Mouse (Mus musculus): ENCODE data around the gene Ntsr2. TPM values are rescaled to one million over a fixed set of nuclear protein-coding genes. Genes with fewer than 3 reads are reported as not detected.

The Ntsr2 gene
- not detected in 2 replicates for polyA plus RNA-seq (2012; rRNA removed)
- not detected in 2 replicates for polyA plus RNA-seq (2014; fragmentation: Nextera tagmentation; extraction: Ambion mirVana)

DNA sequence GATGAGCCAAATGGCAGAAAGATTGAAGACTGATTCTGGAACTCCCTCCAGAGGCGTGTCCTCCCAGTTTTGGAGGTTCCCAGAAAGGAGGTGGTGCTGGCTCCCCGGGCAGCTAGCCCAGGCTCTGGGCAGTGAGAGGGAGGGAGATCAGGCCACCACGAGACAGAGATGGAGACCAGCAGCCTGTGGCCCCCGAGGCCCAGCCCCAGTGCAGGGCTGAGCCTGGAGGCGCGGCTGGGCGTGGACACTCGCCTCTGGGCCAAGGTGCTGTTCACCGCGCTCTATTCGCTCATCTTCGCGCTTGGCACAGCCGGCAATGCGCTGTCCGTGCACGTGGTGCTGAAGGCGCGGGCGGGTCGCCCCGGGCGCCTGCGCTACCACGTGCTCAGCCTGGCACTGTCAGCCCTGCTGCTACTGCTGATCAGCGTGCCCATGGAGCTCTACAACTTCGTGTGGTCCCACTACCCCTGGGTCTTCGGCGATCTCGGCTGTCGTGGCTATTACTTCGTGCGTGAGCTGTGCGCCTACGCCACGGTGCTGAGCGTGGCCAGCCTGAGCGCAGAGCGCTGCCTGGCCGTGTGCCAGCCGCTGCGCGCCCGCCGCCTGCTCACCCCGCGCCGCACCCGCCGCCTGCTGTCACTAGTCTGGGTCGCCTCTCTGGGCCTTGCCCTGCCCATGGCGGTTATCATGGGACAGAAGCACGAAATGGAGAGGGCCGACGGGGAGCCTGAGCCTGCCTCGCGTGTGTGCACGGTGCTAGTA lies at the start of gene Ntsr2:
Gene Ntsr2, plus strand, starts transcription at position 51 of the 762 bp plus-strand sequence.
- TF ChIP-seq POLR2A (IDR thresholded peaks at IDR 0.05; ENCODE audit: borderline replicate concordance, extremely low read depth, insufficient read depth, insufficient read length), result no peak

DNA sequence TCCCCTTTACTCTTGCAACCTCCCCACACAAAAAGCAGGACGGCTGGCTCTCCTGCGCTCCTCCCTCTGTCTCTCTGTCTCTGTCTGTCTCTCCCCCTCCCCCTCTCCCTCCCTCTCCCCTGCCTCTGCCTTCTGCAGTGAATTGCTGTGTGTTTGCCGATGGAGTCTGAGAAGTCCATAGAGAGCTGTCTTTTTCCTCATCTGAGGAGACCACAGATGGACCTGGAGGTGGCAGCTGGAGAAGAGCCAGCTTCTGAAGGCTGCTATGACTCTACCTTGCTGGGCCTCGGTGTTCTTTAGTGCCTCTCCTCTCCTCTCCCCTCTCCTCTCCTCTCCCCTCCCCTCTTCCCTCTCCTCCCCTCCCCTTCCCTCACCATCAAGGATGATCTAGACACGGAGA lies 47.6 kb upstream of the Ntsr2 start:
- Histone ChIP-seq H3K36me3 (ENCODE audit: control insufficient read depth, insufficient read depth, low read length) (no peaks in the 10 kb centered on the region), H3K27ac (replicated peaks; ENCODE audit: low read depth, low read length) (no peak overlapping the region), H3K9ac (ENCODE audit: low read depth, low read length, severe bottlenecking) (no peak overlapping the region), H3K4me1 (ENCODE audit: control insufficient read depth, insufficient read depth, low read length) (no peaks in the 10 kb centered on the region), H3K27me3 (ENCODE audit: control insufficient read depth, insufficient read depth, low read length) (no peaks in the 10 kb centered on the region), H3K4me3 (replicated peaks; ENCODE audit: low read length) (no peak overlapping the region), H3K4me2 (replicated peaks; ENCODE audit: low read depth, low read length, severe bottlenecking) (no peak overlapping the region), H3K9me3 (ENCODE audit: control insufficient read depth, low read length) (no peaks in the 10 kb centered on the region)
- WGBS, result 70% methylated on average over 5 of the region's 5 CpGs
- no peak for TF ChIP-seq POLR2A (IDR thresholded peaks at IDR 0.05; ENCODE audit: borderline replicate concordance, extremely low read depth, insufficient read depth, insufficient read length)
- ATAC-seq (ENCODE audit: low FRiP score, low read depth) (no peak), DNase-seq (ENCODE audit: low spot score) (no peak)

More for the DNA sequence above, at the start of gene Ntsr2:
- Histone ChIP-seq H3K4me2 (replicated peaks; ENCODE audit: low read depth, low read length, severe bottlenecking) (peak within 1 kb of the TSS; percentile 60), H3K4me3 (replicated peaks; ENCODE audit: low read length) (peak within 1 kb of the TSS; percentile 31), H3K36me3 (ENCODE audit: control insufficient read depth, insufficient read depth, low read length) (no peaks in the 10 kb centered on the region), H3K9me3 (ENCODE audit: control insufficient read depth, low read length) (no peaks in the 10 kb centered on the region), H3K4me1 (ENCODE audit: control insufficient read depth, insufficient read depth, low read length) (peaks cover 3% of the 10 kb centered on the region; the same call in 1 of the 2 replicates), H3K9ac (ENCODE audit: low read depth, low read length, severe bottlenecking) (no peak within 1 kb of the TSS), H3K27me3 (ENCODE audit: control insufficient read depth, insufficient read depth, low read length) (peaks cover 35% of the 10 kb centered on the region), H3K27ac (replicated peaks; ENCODE audit: low read depth, low read length) (no peak within 1 kb of the TSS)
- WGBS, result 7% methylated on average over 57 of the region's 58 CpGs
- DNase-seq (ENCODE audit: low spot score) (peak; percentile 72), ATAC-seq (ENCODE audit: low FRiP score, low read depth) (peak; percentile 88)

DNA sequence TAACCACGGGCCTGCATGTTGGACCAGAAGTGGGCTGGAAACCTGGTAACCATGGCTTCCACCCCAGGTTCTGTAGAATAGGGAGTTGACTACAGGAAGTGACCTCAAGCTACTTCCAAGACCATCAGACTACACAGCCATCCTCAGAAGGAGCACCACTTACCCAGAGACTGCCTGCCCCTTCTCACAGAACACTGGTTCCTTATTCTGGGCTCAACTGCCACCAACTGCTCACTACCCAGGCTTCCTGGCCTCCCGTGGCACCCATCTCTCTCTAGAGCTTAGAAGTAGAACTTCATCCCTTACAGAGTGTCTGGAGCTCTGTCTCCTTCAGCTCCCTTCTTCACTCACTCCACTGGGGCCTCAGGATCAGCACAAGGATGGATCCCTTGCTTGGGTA lies 42.2 kb upstream of the Ntsr2 start, which contains the start of gene Lpin1:
Gene Lpin1, minus strand, starts transcription at position 31 of the 400 bp plus-strand sequence.
- Histone ChIP-seq H3K27me3 (ENCODE audit: control insufficient read depth, insufficient read depth, low read length) (no peaks in the 10 kb centered on the region), H3K4me2 (replicated peaks; ENCODE audit: low read depth, low read length, severe bottlenecking) (no peak within 1 kb of the TSS), H3K9ac (ENCODE audit: low read depth, low read length, severe bottlenecking) (no peak within 1 kb of the TSS), H3K27ac (replicated peaks; ENCODE audit: low read depth, low read length) (no peak within 1 kb of the TSS), H3K9me3 (ENCODE audit: control insufficient read depth, low read length) (no peaks in the 10 kb centered on the region), H3K4me1 (ENCODE audit: control insufficient read depth, insufficient read depth, low read length) (no peaks in the 10 kb centered on the region), H3K36me3 (ENCODE audit: control insufficient read depth, insufficient read depth, low read length) (no peaks in the 10 kb centered on the region), H3K4me3 (replicated peaks; ENCODE audit: low read length) (no peak within 1 kb of the TSS)
- DNase-seq (ENCODE audit: low spot score) (no peak), ATAC-seq (ENCODE audit: low FRiP score, low read depth) (no peak)
- 80% methylated on average over 2 of the region's 2 CpGs for WGBS
- no peak for TF ChIP-seq POLR2A (IDR thresholded peaks at IDR 0.05; ENCODE audit: borderline replicate concordance, extremely low read depth, insufficient read depth, insufficient read length)

DNA sequence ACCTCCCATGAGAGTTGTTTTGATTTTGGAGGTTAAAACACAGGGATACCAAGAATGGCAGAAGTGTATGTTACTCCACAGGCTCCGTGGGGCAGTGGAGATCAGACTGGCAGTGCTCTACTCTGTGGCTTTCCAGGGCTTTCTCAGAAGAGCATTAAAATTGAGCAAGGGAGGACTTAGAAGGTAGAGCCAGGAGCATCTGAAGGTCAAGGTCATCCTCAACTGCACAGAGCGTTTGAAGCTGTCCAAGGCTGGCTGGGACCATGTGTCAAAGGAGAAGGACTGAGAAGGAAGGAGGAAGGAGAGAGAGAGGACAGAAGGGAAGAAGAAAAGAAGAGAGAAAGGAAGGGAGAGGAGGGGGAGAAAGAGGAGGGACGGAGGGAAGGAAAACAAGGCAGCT lies 38.6 kb upstream of the Ntsr2 start:
- ATAC-seq (ENCODE audit: low FRiP score, low read depth), result no peak
- no peak for TF ChIP-seq POLR2A (IDR thresholded peaks at IDR 0.05; ENCODE audit: borderline replicate concordance, extremely low read depth, insufficient read depth, insufficient read length)
- no peaks in the 10 kb centered on the region for H3K9me3 ChIP-seq (ENCODE audit: control insufficient read depth, low read length)
- H3K27ac ChIP-seq (replicated peaks; ENCODE audit: low read depth, low read length), result no peak overlapping the region
- no peak overlapping the region for H3K4me3 ChIP-seq (replicated peaks; ENCODE audit: low read length)
- no peaks in the 10 kb centered on the region for H3K27me3 ChIP-seq (ENCODE audit: control insufficient read depth, insufficient read depth, low read length)
- no peaks in the 10 kb centered on the region for H3K36me3 ChIP-seq (ENCODE audit: control insufficient read depth, insufficient read depth, low read length)
- peaks cover 3% of the 10 kb centered on the region; the same call in 1 of the 2 replicates for H3K4me1 ChIP-seq (ENCODE audit: control insufficient read depth, insufficient read depth, low read length)
- 64% methylated on average over 3 of the region's 3 CpGs for WGBS
- H3K4me2 ChIP-seq (replicated peaks; ENCODE audit: low read depth, low read length, severe bottlenecking), result no peak overlapping the region
- no peak overlapping the region for H3K9ac ChIP-seq (ENCODE audit: low read depth, low read length, severe bottlenecking)
- DNase-seq (ENCODE audit: low spot score), result no peak

DNA sequence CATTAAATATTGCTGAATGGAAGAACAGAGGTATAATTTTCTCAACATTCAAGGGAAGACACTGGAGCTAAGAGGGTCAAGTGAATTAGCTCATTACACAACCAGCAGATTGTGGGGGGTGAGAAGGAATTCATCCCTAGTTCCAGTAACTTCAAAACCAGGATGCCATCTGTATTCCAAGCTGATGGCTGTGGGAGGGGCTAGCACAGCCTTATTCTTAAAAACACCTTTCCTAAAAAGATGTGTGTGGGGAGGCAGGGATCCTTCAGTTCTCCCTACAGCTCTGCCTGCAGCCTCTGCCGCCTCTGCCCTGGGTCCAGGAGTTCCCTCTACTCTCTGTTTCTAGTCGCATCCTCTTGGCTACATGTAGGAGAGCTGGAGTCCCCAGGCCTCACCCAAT lies 37.4 kb upstream of the Ntsr2 start:
- Histone ChIP-seq H3K9ac (ENCODE audit: low read depth, low read length, severe bottlenecking) (no peak overlapping the region), H3K27ac (replicated peaks; ENCODE audit: low read depth, low read length) (no peak overlapping the region), H3K4me3 (replicated peaks; ENCODE audit: low read length) (no peak overlapping the region), H3K9me3 (ENCODE audit: control insufficient read depth, low read length) (no peaks in the 10 kb centered on the region), H3K27me3 (ENCODE audit: control insufficient read depth, insufficient read depth, low read length) (no peaks in the 10 kb centered on the region), H3K4me2 (replicated peaks; ENCODE audit: low read depth, low read length, severe bottlenecking) (no peak overlapping the region), H3K4me1 (ENCODE audit: control insufficient read depth, insufficient read depth, low read length) (peaks cover 3% of the 10 kb centered on the region; the same call in 1 of the 2 replicates), H3K36me3 (ENCODE audit: control insufficient read depth, insufficient read depth, low read length) (no peaks in the 10 kb centered on the region)
- ATAC-seq (ENCODE audit: low FRiP score, low read depth) (no peak), DNase-seq (ENCODE audit: low spot score) (no peak)
- WGBS, result 73% methylated on average over 2 of the region's 2 CpGs
- TF ChIP-seq POLR2A (IDR thresholded peaks at IDR 0.05; ENCODE audit: borderline replicate concordance, extremely low read depth, insufficient read depth, insufficient read length), result no peak
